Comparison of ENCODE assay signal across 35 mouse cellular contexts in the genomic region with DNA sequence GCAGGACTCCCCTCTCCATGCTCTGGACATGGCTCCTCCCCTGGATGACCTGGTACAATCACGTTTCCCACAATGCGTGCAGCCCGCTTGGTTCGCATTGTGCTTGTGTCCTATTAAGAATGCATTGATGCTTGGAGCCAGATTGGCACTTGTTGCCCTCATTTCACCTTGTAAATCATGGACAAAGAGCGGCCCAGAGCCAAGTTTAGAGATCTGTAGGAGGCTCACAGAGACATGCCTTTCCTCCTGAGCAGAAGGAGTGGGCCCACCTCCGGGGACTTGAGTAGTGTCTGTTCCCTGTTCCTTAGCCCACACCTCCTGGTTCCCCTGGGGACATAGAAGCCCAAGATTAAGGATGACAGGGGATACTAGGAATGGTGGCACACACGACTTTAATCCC.
"Had no signal": no experiment of that assay in that cellular context is flagged by ENCODE, and none has a peak within 500 bp of the region (broad histone marks: within the 10 kb centered on the region; RNA-seq: fewer than 3 reads in every experiment).

No protein-coding gene starts in this region.

- H3K4me3 ChIP-seq: heart, embryonic 10.5 days; heart, embryonic 12.5 days; heart, embryonic 13.5 days; heart, embryonic 15.5 days; hindbrain, embryonic 10.5 days; hindbrain, embryonic 12.5 days; hindbrain, embryonic 13.5 days; hindbrain, embryonic 15.5 days; intestine, embryonic 15.5 days; kidney, embryonic 15.5 days; layer of hippocampus, adult 2 months had no signal

- DNase-seq: heart, postnatal 10 days; heart, postnatal 14 days; heart, postnatal 36 days; heart, postnatal 4 days; kidney, adult 11 months; kidney, adult 18-20 months; kidney, adult 2 months; kidney, adult 8-10 months; kidney, adult 9 months; kidney, postnatal 10 days; kidney, postnatal 14 days; kidney, postnatal 25 days; kidney, postnatal 36 days; kidney, postnatal 4 days; layer of hippocampus, adult 9-11 months; layer of hippocampus, postnatal 36 days had no signal

- H3K9ac ChIP-seq: heart, embryonic 12.5 days; heart, embryonic 13.5 days; heart, embryonic 15.5 days; hindbrain, embryonic 12.5 days; hindbrain, embryonic 13.5 days; hindbrain, embryonic 14.5 days; hindbrain, embryonic 15.5 days; intestine, embryonic 15.5 days; kidney, embryonic 15.5 days had no signal

- H3K9me3 ChIP-seq: heart, embryonic 10.5 days; heart, embryonic 12.5 days; heart, embryonic 13.5 days; heart, embryonic 15.5 days; hindbrain, embryonic 10.5 days; hindbrain, embryonic 12.5 days; hindbrain, embryonic 13.5 days; hindbrain, embryonic 15.5 days; intestine, embryonic 15.5 days; kidney, embryonic 15.5 days had no signal

- ATAC-seq: hindbrain, embryonic 16.5 days; hindbrain, postnatal 0 days; inflammation-experienced regulatory T-cells, adult 6 months; intestine, embryonic 15.5 days; intestine, embryonic 16.5 days; intestine, postnatal 0 days had no signal

- H3K36me3 ChIP-seq: hindbrain, embryonic 15.5 days had no signal

- H3K27ac ChIP-seq: heart, embryonic 10.5 days; heart, embryonic 13.5 days; heart, embryonic 15.5 days; hindbrain, embryonic 10.5 days; hindbrain, embryonic 12.5 days; hindbrain, embryonic 13.5 days; hindbrain, embryonic 14.5 days; hindbrain, embryonic 15.5 days; hindbrain, postnatal 0 days; intestine, embryonic 15.5 days; kidney, embryonic 15.5 days; kidney, postnatal 0 days; layer of hippocampus, adult 2 months had no signal

- H3K27me3 ChIP-seq: heart, embryonic 12.5 days; heart, embryonic 13.5 days; heart, embryonic 15.5 days; hindbrain, embryonic 12.5 days; hindbrain, embryonic 13.5 days; hindbrain, embryonic 15.5 days; intestine, embryonic 15.5 days; kidney, embryonic 15.5 days had no signal

- H3K4me2 ChIP-seq: heart, embryonic 11.5 days; heart, embryonic 12.5 days; heart, embryonic 13.5 days; heart, embryonic 15.5 days; hindbrain, embryonic 12.5 days; hindbrain, embryonic 13.5 days; hindbrain, embryonic 14.5 days; hindbrain, embryonic 15.5 days; intestine, embryonic 15.5 days; kidney, embryonic 15.5 days had no signal

- H3K4me1 ChIP-seq: heart, embryonic 12.5 days; heart, embryonic 13.5 days; heart, embryonic 15.5 days; hindbrain, embryonic 15.5 days; intestine, embryonic 15.5 days; kidney, embryonic 15.5 days had no signal
